Mouse (Mus musculus) 416B (cell line): ENCODE measurements around the gene Pnliprp2.
A peak's percentile ranks its signal among the peaks of the same experiment; 100 is the strongest.

Experiments
- DNase-seq: peaks from one replicate; pipeline ENCODE4 v3.0.0; 2011; ENCODE audit warnings: low read depth

The Pnliprp2 gene

GRCm38 (mm10) chr19:58759423-58759822, at the start of gene Pnliprp2:
TSS of gene Pnliprp2 (plus strand) at chr19:58759719.
- no peak for DNase-seq

DNA sequence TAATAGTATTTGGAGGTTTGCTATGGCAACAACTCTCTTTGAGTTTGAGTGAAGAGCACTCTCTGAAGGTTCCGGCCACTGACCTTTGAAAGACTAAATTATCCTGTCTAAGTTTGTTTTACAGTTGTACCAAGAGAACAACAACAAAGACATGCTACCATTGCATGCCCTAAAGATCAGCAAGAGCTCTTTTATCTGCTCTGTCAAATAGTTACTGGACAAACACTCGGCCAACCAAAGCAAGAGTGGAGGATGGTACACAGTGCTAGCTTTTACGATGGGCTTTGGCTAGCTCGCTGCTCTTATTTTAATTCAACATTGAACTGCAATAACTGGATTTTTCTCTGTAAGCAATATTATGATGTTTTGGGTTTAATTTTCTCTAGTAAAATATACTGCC, 41.6 kb upstream of the Pnliprp2 start:
- DNase-seq: no peak

GRCm38 (mm10) chr19:58720439-58720838, 39.1 kb upstream of the Pnliprp2 start:
- no peak for DNase-seq

DNA sequence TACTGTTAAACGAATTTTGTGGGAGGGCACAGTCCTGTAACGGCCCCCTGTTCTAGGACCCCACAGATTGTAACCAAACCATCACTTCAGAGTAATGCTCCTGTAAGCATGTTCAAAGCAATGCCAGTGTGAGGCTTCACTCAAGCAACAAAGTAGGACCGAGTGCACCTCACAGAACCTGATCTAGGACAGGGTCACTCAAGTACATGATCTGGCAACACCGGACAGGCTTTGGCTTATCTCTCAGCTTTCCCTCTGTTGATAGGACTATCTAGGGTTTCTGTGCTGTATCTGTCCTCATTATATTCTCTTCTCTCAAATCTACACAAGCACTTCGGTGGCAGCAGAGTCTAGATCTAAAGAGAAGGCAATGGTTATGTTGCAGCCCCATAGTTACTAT, 33.0 kb upstream of the Pnliprp2 start:
- no peak for DNase-seq

GRCm38 (mm10) chr19:58727756-58728155, 31.8 kb upstream of the Pnliprp2 start:
- DNase-seq: no peak

GRCm38 (mm10) chr19:58728445-58729031, 31.0 kb upstream of the Pnliprp2 start, which contains the start of gene Pnliprp1:
TSS of gene Pnliprp1 (plus strand) at chr19:58728887.
- no peak for DNase-seq

- DNase-seq: no peak
Measured at GRCm38 (mm10) chr19:58733216-58733615, 26.3 kb upstream of the Pnliprp2 start.

- no peak for DNase-seq
Measured at GRCm38 (mm10) chr19:58738111-58738510, 21.4 kb upstream of the Pnliprp2 start.

GRCm38 (mm10) chr19:58741036-58741435, 18.5 kb upstream of the Pnliprp2 start:
- DNase-seq: no peak

GRCm38 (mm10) chr19:58742711-58743110, 16.8 kb upstream of the Pnliprp2 start:
- DNase-seq: no peak

DNA sequence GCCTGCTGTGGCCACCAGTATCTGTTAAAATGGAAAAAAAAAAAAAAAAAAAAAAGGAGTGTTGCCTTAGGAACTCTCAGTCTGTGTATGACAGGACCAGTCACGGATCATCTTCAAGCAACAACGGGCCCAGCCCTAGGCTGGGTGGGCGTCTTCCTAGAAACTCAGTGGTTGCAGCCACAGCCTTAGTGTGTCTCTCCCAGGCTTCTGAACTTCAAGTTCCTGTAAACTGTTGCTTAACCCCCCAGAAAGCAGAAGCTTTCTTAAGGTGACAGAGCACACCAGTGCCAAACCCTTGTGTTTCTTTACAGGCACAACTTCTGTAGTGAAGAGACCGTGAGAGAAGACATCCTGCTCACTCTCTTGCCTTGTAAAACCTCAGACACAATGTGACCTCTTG, 15.8 kb upstream of the Pnliprp2 start:
- no peak for DNase-seq

- no peak for DNase-seq
Measured at GRCm38 (mm10) chr19:58747498-58748000, 12.0 kb upstream of the Pnliprp2 start.

GRCm38 (mm10) chr19:58750822-58751221, 8.7 kb upstream of the Pnliprp2 start:
- no peak for DNase-seq

DNA sequence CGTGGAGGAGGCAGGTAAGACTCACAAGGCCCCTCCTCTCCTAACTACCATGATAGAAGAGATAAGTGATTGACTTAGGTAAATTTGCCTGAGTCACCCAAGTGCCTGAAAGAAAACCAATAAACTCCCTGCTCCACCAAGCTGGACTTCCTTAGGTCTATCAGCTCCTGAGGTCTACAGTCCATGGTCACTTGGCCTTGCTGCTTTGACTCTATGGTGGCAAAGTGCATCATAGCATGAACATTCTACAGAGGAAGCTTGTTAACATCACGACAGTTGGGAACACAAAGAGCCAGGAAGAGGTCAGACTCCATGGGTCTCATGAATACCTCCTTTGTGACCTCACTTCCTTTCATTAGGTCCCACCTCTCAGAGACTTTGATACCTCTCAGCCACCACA, 8.0 kb upstream of the Pnliprp2 start:
- DNase-seq: no peak

DNA sequence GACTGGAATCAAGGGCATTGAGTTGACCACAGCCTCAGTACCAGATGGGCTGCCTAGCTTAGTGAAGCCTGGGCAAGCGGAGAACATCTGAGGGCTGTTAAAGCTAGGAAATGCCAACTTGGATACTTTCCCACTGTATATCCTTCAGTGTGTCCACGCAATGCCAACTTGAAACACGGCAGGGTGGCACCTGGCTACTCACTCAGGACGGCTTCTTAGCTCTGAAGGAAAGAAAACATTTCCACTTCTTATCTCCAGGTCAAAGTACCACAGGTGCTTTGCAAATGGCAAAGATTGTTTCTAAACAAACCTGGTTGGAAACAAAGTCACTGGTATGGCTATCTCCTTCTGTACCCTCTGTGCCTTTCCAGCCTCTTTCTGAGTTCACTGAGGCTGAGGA, 648 bp upstream of the Pnliprp2 start:
- no peak for DNase-seq

- DNase-seq: no peak
Measured at GRCm38 (mm10) chr19:58762316-58762715, 2.8 kb downstream of the Pnliprp2 start.

- peak; percentile 18 for DNase-seq
Measured at GRCm38 (mm10) chr19:58762848-58763541, 3.5 kb downstream of the Pnliprp2 start.

DNA sequence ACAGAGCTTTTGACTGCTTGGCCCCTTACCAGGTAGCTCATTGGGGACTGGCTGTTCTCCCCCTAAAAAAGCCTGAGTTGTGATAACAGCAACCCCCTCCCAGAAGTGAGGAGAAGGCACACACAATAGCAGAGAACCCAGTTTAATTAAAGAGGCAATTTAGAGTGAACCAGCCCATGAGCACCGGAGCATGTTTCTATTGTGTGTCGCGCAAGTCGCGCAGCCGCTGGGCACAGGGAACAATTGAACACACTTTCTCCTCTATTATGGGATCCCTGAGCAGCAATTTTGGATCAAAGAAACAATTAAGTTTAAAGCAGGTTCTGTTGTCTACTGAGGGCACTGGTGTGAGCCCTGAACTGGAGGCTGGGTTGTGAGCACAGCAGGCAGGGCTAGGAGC, 7.8 kb downstream of the Pnliprp2 start:
- DNase-seq: no peak

DNA sequence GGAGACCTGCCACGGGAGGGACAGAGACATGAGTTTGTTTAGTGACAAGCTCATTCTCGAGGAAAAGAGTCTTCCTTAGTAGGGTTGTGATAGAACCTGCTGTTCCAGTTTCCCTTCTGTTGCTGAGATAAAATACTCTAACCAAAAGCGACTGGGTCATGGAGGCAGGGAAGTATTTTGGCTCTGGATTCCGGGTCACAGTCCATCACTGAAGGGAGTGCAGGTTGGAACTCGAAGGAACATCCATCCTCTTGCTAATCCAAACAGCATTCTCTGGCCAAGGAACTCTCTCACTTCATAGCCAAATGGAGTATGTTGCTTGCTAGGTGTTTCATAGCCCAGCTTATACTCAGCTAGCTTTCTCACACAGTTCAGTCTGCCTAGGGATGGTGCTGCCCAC, 16.9 kb downstream of the Pnliprp2 start:
- no peak for DNase-seq

- DNase-seq: no peak
Measured at GRCm38 (mm10) chr19:58781566-58781965, 22.0 kb downstream of the Pnliprp2 start.

- peak; percentile 37 for DNase-seq
Measured at GRCm38 (mm10) chr19:58783938-58784337, 24.4 kb downstream of the Pnliprp2 start.

- DNase-seq: no peak
Measured at GRCm38 (mm10) chr19:58789194-58789593, 29.7 kb downstream of the Pnliprp2 start.

GRCm38 (mm10) chr19:58794284-58794683, 34.8 kb downstream of the Pnliprp2 start, which contains the start of gene 1700019N19Rik:
TSS of gene 1700019N19Rik (minus strand) at chr19:58794461.
- DNase-seq: no peak
